Mouse (Mus musculus): ENCODE measurements around the gene Trim32.

DNA sequence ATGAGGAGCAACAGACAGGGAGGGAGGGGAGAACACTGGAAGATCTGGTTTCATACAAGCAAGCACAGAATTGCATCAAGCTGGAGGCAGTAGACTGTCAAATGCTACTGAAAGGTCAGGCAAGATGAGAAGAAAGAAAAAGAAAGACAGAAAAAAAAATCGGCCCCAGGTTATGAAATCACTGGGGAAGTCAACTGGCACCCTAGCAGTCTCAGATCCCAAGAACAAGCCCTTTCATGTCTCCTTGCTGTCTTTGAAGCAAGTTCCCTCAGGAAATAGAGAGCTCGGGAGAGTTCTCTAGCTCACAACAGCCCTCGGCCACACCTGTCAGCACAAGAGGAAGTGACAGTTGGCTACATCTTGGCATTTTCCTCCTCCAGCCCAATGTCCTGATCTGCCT lies 33.4 kb downstream of the Trim32 start:
- TF ChIP-seq CTCF (IDR thresholded peaks at IDR 0.05; ENCODE audit: low read depth): no peak
- no peak for TF ChIP-seq EP300 (optimal IDR thresholded peaks at IDR 0.05)

All from stomach, postnatal 0 days (tissue).